Mouse (Mus musculus) spleen, postnatal 14 days (tissue): Measurements from ENCODE around the gene Cd300c2.
"Not testable (repeated sequence)": the region's sequence is repeated elsewhere in the genome, so short reads cannot be mapped to it uniquely, and the experiment has no call there.

ENCODE experiments used
- DNase-seq, 2 experiments: peaks; one replicate each; pipeline ENCODE4 v3.0.0; 2021 to 2022; ENCODE audit warnings: low spot score in 2 of 2

Gene Cd300c2

GRCm38 (mm10) chr11:115001474-115002040, at the start of gene Cd300c2:
Gene Cd300c2 (minus strand): TSS chr11:115001880.
- no peak for DNase-seq

DNA sequence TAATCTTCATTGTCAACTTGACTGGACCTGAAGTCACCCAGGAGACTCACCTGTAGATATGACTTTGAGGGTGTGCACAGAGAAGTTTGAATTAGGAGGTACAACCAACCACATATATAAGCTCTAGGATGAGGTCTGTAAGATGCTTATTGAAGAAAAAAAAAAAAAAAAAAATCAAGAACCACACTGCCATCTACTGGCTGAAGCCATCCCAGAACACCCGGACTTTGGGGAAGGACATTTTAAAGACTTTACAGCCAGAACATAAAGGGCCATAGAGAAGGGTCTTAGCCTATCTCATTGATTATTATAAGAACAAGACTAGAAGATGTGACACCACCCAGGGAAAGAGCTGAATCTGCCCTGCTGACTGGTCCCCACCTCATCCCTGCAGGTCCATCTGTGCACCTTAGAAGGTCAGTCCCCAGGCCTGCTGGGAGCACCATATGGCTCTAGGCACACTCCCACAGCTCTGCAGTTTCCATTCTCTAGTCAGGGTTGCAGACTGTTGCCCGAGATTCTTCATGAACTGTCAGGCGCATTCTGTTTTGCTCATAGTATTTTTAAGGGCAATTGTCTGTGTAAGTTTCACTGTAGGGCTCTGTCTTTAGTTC, 47.7 kb upstream of the Cd300c2 start:
- DNase-seq: no peak

- DNase-seq: no peak
These were observed 46.6 kb upstream of the Cd300c2 start, which contains the start of gene Cd300ld3 for GRCm38 (mm10) chr11:115048259-115048658. Gene Cd300ld3 (minus strand): TSS chr11:115048409.

- not testable (repeated sequence) for DNase-seq
These were observed 36.0 kb upstream of the Cd300c2 start, which contains the start of gene Cd300ld5 for GRCm38 (mm10) chr11:115037669-115038068. Gene Cd300ld5 (minus strand): TSS chr11:115037769.

DNA sequence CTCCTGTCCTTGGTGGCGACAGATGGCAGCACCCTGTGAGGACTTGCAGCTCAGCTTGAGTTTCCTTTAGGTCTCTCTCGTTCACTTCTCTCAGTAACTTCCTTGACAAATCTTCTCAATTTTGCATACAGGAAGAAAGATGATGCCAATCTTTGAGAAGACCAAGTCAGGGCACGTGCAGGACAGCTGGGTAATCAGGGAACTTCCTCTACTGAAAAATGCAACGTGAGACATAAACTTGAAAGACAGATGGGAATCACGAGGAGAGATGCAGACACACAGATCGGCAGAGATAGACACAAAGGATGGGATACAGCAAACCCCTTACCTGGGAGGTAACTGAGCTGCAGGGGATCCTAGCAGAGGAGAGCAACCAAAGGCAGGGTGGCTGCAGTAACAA, 25.2 kb upstream of the Cd300c2 start, which contains the start of gene Cd300ld4:
Gene Cd300ld4, minus strand, starts transcription at position 101 of the 400 bp plus-strand sequence.
- not testable (repeated sequence) for DNase-seq

DNA sequence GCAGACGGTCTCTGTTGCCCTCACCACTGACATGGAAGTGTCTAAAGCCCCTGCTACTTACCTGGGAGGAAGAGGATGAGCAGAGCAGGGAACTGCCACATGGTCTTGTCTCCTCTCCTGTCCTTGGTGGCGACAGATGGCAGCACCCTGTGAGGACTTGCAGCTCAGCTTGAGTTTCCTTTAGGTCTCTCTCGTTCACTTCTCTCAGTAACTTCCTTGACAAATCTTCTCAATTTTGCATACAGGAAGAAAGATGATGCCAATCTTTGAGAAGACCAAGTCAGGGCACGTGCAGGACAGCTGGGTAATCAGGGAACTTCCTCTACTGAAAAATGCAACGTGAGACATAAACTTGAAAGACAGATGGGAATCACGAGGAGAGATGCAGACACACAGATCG, 14.4 kb upstream of the Cd300c2 start, which contains the start of gene Cd300ld2:
Gene Cd300ld2, minus strand, starts transcription at position 101 of the 400 bp plus-strand sequence.
- not testable (repeated sequence) for DNase-seq

DNA sequence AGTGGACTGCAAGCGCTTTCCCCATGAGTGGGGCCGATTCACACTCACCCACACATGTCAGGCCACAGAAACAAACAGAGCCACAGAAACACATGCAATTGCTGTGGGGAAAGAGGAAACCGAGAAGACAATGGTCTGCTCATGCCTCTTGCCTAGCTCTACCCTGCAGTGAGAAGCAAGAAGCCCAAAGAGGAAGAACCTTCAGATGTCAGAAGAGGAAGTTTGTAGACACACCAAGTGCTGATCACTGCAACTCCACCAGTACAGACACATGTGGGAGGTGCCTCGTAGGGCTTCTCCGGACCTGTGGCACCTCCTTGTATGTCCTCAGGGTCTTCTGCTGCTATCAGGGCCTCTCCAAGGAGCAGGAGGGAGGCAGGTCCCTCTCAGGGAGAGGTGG, 2.4 kb upstream of the Cd300c2 start:
- DNase-seq: no peak

DNA sequence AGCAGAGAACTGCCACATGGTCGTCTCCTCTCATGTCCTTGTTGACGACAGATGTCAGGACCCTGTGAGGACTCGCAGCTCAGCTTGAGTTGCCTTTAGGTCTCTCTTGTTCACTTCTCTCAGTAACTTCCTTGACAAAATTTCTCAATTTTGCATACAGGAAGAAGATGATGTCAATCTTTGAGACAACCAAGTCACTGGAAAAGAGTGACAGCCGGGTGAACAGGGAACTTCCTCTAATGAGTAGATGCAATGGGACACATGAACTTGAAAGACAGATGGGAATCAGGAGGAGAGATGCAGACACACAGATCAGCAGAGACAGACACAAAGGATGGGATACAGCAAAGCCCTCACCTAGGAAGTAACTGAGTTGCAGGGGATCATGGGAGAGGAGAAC, 11.9 kb downstream of the Cd300c2 start, which contains the start of gene Cd300ld:
Gene Cd300ld, minus strand, starts transcription at position 130 of the 400 bp plus-strand sequence.
- no peak for DNase-seq

DNA sequence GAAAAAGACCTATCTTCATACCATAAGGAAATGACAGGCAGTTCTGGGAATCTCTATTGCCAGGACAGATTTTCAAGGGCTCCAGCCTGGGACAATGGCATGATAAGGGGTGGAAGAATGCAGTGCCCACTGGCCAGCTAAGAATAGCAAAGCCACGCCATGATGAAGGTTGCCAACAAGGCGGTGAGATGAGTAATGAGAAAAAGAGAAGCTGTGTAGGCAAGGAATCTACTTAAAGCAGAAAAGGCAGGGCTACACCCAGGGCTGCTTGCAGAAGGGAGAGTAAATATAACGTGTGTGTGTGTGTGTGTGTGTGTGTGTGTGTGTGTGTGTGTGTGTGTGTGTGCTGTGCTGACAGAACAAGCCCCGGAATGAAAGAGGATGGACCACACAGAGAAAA, 19.8 kb downstream of the Cd300c2 start:
- no peak for DNase-seq

DNA sequence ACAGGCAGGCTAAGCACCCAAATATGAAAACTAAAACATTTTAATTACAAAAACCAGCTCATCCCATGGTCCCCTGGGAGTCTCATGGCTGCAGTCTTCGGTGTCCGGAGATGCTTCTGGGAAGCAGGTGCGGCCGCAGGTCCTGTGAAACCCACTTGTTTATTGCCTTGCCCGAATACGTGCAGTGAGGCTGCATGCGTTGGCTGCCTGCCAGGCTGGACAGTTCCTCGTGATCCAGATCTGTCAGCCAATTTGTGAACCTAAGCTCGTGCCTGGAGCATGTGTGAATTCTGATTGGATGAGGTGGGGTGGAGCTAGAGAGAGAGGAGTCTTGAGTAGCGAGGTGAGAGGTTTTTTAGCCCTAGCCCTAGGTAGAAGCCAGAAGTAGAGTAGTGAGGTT, 29.0 kb downstream of the Cd300c2 start:
- DNase-seq: no peak

- DNase-seq: no peak
These were observed 32.9 kb downstream of the Cd300c2 start, which contains the start of gene Cd300c for GRCm38 (mm10) chr11:114968752-114969207. Gene Cd300c (minus strand): TSS chr11:114969157.

DNA sequence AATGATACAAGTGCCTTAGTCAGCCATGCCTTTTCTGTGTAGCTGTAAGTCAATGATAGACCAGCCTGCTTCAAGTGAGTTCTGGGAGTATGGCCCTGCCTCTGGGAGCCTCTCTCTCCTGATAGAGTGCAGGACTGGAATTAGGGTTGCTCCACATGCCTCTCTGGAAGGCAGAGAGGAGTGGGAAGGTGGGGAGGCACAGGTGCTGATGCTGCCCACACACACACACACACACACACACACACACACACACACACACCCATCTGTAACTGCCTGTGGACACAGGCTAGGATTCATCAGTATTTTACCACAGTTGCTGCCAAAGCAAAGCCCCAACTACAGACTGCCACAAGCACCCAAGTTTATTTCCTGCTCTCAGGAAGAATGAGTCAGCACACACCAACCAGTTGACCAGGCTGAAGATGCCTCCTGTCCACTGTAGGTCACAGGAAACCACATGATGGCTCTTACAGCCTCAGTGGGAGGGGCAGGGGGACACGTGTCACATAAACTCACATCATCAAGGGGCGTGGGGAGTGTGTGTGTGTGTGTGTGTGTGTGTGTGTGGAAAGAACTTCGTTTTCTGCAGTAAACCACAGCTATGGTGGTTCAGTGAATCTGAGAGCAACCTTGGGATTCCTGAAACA, 36.4 kb downstream of the Cd300c2 start:
- no peak for DNase-seq

DNA sequence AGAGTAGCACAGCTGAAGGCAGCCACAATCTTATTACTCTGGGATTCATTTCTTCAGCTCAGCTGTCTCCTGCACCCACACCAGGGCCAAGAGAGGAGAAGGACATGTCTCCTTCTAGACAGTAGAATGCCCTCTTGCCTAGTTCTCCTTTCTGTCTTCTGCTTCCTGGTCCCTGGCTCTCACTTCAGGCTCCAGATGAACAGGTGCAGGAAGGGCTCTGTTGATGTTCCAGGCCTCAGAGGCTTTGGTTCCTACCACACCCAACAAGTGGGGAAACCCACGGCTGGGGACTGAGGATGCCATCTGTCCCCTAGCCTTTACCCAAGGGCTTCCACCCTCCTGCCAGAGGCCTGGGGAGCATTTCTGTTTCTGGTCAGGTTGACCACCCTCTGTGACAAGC, 41.3 kb downstream of the Cd300c2 start:
- DNase-seq: no peak
